Mouse (Mus musculus) thymus, postnatal 25 days (tissue): ENCODE results near the gene St6galnac3.
A peak's percentile ranks its signal among the peaks of the same experiment; 100 is the strongest.

Source experiments
- DNase-seq: peaks from one replicate; pipeline ENCODE4 v3.0.0; 2022

The St6galnac3 gene

GRCm38 (mm10) chr3:153267397-153267796 is 457.6 kb downstream of the St6galnac3 start:
- no peak for DNase-seq

- DNase-seq: no peak
Measured at GRCm38 (mm10) chr3:153261985-153262384, 463.0 kb downstream of the St6galnac3 start.

GRCm38 (mm10) chr3:153260225-153260933 is 464.6 kb downstream of the St6galnac3 start:
- DNase-seq: no peak

- DNase-seq: no peak
Measured at GRCm38 (mm10) chr3:153255910-153256309, 469.1 kb downstream of the St6galnac3 start.

- no peak for DNase-seq
Measured at GRCm38 (mm10) chr3:153251653-153252052, 473.3 kb downstream of the St6galnac3 start.

GRCm38 (mm10) chr3:153250598-153251257 is 474.2 kb downstream of the St6galnac3 start:
- DNase-seq: peak; percentile 91

GRCm38 (mm10) chr3:153248866-153249265 is 476.1 kb downstream of the St6galnac3 start:
- no peak for DNase-seq

- no peak for DNase-seq
Measured at GRCm38 (mm10) chr3:153248029-153248428, 476.9 kb downstream of the St6galnac3 start.

GRCm38 (mm10) chr3:153242524-153242923 is 482.4 kb downstream of the St6galnac3 start:
- DNase-seq: no peak

- peak; percentile 16 for DNase-seq
Measured at GRCm38 (mm10) chr3:153241134-153241533, 483.8 kb downstream of the St6galnac3 start.

- no peak for DNase-seq
Measured at GRCm38 (mm10) chr3:153240366-153240765, 484.6 kb downstream of the St6galnac3 start.

GRCm38 (mm10) chr3:153238381-153238780 is 486.6 kb downstream of the St6galnac3 start:
- DNase-seq: no peak

GRCm38 (mm10) chr3:153236262-153236661 is 488.7 kb downstream of the St6galnac3 start:
- DNase-seq: no peak

- DNase-seq: no peak
Measured at GRCm38 (mm10) chr3:153222611-153223402, 502.2 kb downstream of the St6galnac3 start.

- DNase-seq: no peak
Measured at GRCm38 (mm10) chr3:153219391-153219790, 505.6 kb downstream of the St6galnac3 start.

- no peak for DNase-seq
Measured at GRCm38 (mm10) chr3:153208186-153208585, 516.8 kb downstream of the St6galnac3 start.

GRCm38 (mm10) chr3:153204046-153204445 is 520.9 kb downstream of the St6galnac3 start:
- DNase-seq: no peak

GRCm38 (mm10) chr3:153201835-153202234 is 523.1 kb downstream of the St6galnac3 start:
- no peak for DNase-seq

GRCm38 (mm10) chr3:153200801-153201200 is 524.2 kb downstream of the St6galnac3 start:
- DNase-seq: no peak

- no peak for DNase-seq
Measured at GRCm38 (mm10) chr3:153200076-153200475, 524.9 kb downstream of the St6galnac3 start.

- DNase-seq: no peak
Measured at GRCm38 (mm10) chr3:153199251-153199650, 525.7 kb downstream of the St6galnac3 start.

- DNase-seq: no peak
Measured at GRCm38 (mm10) chr3:153198514-153198913, 526.5 kb downstream of the St6galnac3 start.

GRCm38 (mm10) chr3:153193025-153193424 is 531.9 kb downstream of the St6galnac3 start:
- DNase-seq: no peak

- DNase-seq: no peak
Measured at GRCm38 (mm10) chr3:153190742-153191141, 534.2 kb downstream of the St6galnac3 start.
